Mouse (Mus musculus) testis, adult 10 weeks (tissue): ENCODE data around the gene Chrdl1. TPM values are rescaled to one million over a fixed set of nuclear protein-coding genes. Genes with fewer than 3 reads are reported as not detected.

Experiments
- polyA plus RNA-seq: library from polyadenylated mRNA; stranded (reverse); fragments of 350-450 nt; fragmentation: Illumina TruSeq; extraction: RNeasy Lipid Tissue Mini Kit (QIAGEN cat#74804); gene quantifications from one replicate; pipeline ENCODE4 v1.2.3, GENCODE M21; 2014; ENCODE audit warnings: low read depth, low replicate concordance

Chrdl1 gene
- 9.6 TPM for polyA plus RNA-seq

GRCm38 (mm10) chrX:143393791-143394369 lies at the start of gene Chrdl1:
Gene Chrdl1, minus strand, starts transcription at chrX:143394262.

Other genes starting within 250 kb of the Chrdl1 start
- gene Pak3, start 124.3 kb upstream of the Chrdl1 start, polyA plus RNA-seq: 48.7 TPM